Mouse (Mus musculus): ENCODE data around the gene Itih2. TPM values are rescaled to one million over a fixed set of nuclear protein-coding genes. Genes with fewer than 3 reads are reported as not detected.

The Itih2 gene
- polyA plus RNA-seq, 1 experiment, result not detected

DNA sequence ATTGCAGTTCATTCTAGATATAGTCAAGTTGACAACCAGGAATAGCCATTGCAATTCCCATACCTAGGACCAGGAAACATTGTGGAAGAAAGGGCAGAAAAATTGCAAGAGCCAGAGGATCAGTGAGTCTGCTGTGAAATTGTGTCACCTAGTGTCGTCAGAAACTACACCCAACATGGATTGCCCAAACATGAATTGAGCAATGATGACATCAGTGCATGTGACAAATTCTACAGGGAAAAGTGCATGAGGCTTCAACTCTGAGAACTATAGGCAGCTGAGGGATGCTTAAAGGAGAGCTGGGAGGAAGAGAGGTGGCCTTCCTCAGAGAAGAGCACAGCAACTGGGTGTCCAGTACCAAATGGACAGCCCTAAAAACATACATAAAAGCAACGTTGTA lies 6.1 kb upstream of the Itih2 start:
- TF ChIP-seq CTCF (IDR thresholded peaks at IDR 0.05; ENCODE audit: extremely low read depth, insufficient read length, insufficient replicate concordance, low read depth, low read length) (no peak), POLR2A (IDR thresholded peaks at IDR 0.05; ENCODE audit: low read depth, low read length) (no peak)
- H3K27ac ChIP-seq (ENCODE audit: insufficient read depth, low read depth, low read length), result no peak overlapping the region
- 71% methylated on average over 2 of the region's 2 CpGs for whole genome bisulfite sequencing

DNA sequence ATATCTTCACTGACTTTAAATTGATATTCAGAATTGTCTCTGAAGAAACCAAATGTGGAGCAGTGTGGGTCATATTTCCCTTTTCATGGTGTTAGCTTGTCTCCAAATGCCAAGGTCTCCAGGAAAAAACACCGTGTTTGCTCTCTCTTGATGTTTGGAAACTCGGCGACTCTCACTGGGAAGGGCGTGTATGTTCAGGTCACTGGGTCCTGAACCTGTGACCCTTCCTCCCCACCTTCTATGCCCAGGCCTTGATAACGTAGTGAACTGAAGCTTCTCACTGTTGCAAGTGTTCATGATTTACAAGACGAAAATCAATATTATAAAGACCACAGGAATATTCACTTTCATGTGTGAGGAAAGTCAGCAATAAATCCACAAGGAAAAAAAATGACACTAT lies 2.7 kb upstream of the Itih2 start:
- no peak for TF ChIP-seq CTCF (IDR thresholded peaks at IDR 0.05; ENCODE audit: extremely low read depth, insufficient read length, insufficient replicate concordance, low read depth, low read length)
- no peak for TF ChIP-seq POLR2A (IDR thresholded peaks at IDR 0.05; ENCODE audit: low read depth, low read length)
- Histone ChIP-seq H3K27me3 (ENCODE audit: control insufficient read depth, insufficient read depth, low read length) (no peaks in the 10 kb centered on the region), H3K4me1 (ENCODE audit: control insufficient read depth, insufficient read depth, insufficient read length, low read length) (no peaks in the 10 kb centered on the region), H3K4me3 (ENCODE audit: low read depth, low read length) (no peak overlapping the region), H3K27ac (ENCODE audit: insufficient read depth, low read depth, low read length) (no peak overlapping the region), H3K36me3 (ENCODE audit: control insufficient read depth, insufficient read depth, low read length) (no peaks in the 10 kb centered on the region)
- 43% methylated on average over 6 of the region's 6 CpGs for whole genome bisulfite sequencing

More for the DNA sequence above, 6.1 kb upstream of the Itih2 start:
- Histone ChIP-seq H3K27me3 (ENCODE audit: control insufficient read depth, insufficient read depth, low read length) (no peaks in the 10 kb centered on the region), H3K4me3 (ENCODE audit: low read depth, low read length) (no peak overlapping the region), H3K4me1 (ENCODE audit: control insufficient read depth, insufficient read depth, insufficient read length, low read length) (no peaks in the 10 kb centered on the region), H3K36me3 (ENCODE audit: control insufficient read depth, insufficient read depth, low read length) (no peaks in the 10 kb centered on the region)

DNA sequence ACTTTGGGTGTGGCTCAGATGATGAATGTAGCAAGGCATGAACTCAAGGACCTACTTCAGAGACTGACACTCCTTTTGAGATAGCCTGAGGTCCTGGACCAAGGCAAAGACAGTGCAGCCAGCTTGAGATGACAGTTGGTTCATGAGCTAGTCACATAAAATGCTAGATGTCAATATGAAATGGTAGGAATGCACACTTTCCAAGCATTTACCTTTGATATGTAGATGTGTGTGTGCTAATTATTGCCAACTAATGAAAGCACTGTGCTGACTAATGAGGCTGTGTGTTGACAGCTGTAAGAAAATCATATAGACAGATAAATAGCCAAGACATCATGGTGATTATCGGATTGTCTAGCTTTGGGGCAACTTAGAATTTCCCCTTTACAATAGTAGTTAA lies 932 bp upstream of the Itih2 start:
- Histone ChIP-seq H3K4me1 (ENCODE audit: control insufficient read depth, insufficient read depth, insufficient read length, low read length) (no peaks in the 10 kb centered on the region), H3K27ac (ENCODE audit: insufficient read depth, low read depth, low read length) (no peak overlapping the region), H3K27me3 (ENCODE audit: control insufficient read depth, insufficient read depth, low read length) (no peaks in the 10 kb centered on the region), H3K36me3 (ENCODE audit: control insufficient read depth, insufficient read depth, low read length) (no peaks in the 10 kb centered on the region), H3K4me3 (ENCODE audit: low read depth, low read length) (no peak overlapping the region)
- WGBS, result 88% methylated on average over 1 of the region's 1 CpGs
- TF ChIP-seq CTCF (IDR thresholded peaks at IDR 0.05; ENCODE audit: extremely low read depth, insufficient read length, insufficient replicate concordance, low read depth, low read length) (no peak), POLR2A (IDR thresholded peaks at IDR 0.05; ENCODE audit: low read depth, low read length) (no peak)

DNA sequence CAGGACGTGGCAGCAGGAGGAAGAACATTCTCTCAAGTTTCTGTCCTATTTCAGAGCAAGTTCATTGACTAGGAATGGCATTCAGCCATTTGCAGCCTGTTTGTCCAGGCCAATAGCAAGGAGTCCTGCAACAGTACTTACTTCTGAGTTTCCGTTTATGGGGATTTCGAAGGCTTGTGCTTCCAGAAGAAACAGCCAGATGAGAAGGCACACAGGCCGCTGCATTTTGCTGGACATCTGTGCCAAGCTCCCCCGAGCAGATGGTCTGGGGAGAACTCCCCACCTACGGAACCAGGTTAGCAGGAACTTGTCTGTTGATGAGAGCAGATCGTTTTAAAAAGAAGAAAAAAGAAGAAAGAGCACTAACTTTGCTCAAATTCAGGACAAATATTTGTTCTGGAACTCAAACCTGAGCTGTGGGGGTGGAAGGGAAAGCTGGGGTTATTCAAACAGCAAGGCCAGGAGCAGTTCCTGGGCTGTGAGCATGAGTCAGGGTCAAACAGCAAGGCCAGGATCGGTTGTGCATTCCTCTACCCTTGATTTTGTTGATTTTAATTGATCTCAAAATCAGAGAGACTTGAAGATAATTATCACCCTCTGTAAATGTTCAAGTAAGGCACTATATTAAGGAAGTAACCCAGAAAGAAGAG lies 730 bp downstream of the Itih2 start:
- no peaks in the 10 kb centered on the region for H3K27me3 ChIP-seq (ENCODE audit: control insufficient read depth, insufficient read depth, low read length)
- H3K4me3 ChIP-seq (ENCODE audit: low read depth, low read length), result no peak overlapping the region
- H3K36me3 ChIP-seq (ENCODE audit: control insufficient read depth, insufficient read depth, low read length), result no peaks in the 10 kb centered on the region
- H3K4me1 ChIP-seq (ENCODE audit: control insufficient read depth, insufficient read depth, insufficient read length, low read length), result no peaks in the 10 kb centered on the region
- 56% methylated on average over 8 of the region's 8 CpGs for WGBS
- no peak overlapping the region for H3K27ac ChIP-seq (ENCODE audit: insufficient read depth, low read depth, low read length)
- TF ChIP-seq POLR2A (IDR thresholded peaks at IDR 0.05; ENCODE audit: low read depth, low read length) (no peak), CTCF (IDR thresholded peaks at IDR 0.05; ENCODE audit: extremely low read depth, insufficient read length, insufficient replicate concordance, low read depth, low read length) (no peak)

DNA sequence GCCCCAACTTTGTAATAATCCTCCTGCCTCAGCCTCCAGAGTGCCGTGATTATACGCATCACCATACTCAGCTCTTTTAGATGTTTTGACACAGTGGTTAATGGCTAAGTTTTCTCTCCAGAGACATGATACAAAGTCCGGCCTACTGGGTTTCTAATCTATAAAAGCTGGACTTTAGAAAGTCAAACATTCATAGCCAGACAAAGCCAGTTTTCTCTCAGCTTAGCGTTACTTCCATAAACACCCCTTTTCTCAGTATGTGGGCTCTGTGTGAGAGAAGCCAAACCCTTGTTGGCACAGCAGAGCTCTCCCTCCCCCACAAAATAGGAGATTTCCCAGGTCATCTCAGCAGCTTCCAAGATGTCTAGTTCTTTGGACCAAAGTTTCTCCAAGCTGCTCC lies 2.6 kb downstream of the Itih2 start:
- no peaks in the 10 kb centered on the region for H3K27me3 ChIP-seq (ENCODE audit: control insufficient read depth, insufficient read depth, low read length)
- H3K36me3 ChIP-seq (ENCODE audit: control insufficient read depth, insufficient read depth, low read length), result no peaks in the 10 kb centered on the region
- no peak overlapping the region for H3K4me3 ChIP-seq (ENCODE audit: low read depth, low read length)
- no peak overlapping the region for H3K27ac ChIP-seq (ENCODE audit: insufficient read depth, low read depth, low read length)
- TF ChIP-seq POLR2A (IDR thresholded peaks at IDR 0.05; ENCODE audit: low read depth, low read length) (no peak), CTCF (IDR thresholded peaks at IDR 0.05; ENCODE audit: extremely low read depth, insufficient read length, insufficient replicate concordance, low read depth, low read length) (no peak)
- H3K4me1 ChIP-seq (ENCODE audit: control insufficient read depth, insufficient read depth, insufficient read length, low read length), result no peaks in the 10 kb centered on the region
- WGBS, result 37% methylated on average over 4 of the region's 4 CpGs

DNA sequence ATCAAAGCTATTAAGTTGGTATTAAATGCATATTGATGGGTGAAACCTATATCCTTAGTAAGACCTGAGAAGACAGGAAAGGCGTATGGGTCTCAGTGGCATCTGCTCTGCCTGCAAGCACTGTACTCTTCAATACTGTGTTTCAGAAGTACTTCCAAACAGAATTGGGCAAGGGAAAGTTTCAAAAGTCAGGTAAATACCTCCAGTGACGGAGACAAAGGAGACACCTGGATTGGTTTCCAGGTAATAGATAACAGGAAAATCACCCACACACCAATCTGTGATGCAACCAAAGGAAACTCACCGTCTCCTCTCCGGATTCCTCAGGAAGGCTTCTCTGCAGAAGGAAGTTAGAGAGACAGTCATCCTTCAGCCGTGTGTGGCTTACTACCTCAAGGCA lies 3.7 kb downstream of the Itih2 start:
- TF ChIP-seq POLR2A (IDR thresholded peaks at IDR 0.05; ENCODE audit: low read depth, low read length) (no peak), CTCF (IDR thresholded peaks at IDR 0.05; ENCODE audit: extremely low read depth, insufficient read length, insufficient replicate concordance, low read depth, low read length) (no peak)
- H3K27me3 ChIP-seq (ENCODE audit: control insufficient read depth, insufficient read depth, low read length), result no peaks in the 10 kb centered on the region
- H3K4me3 ChIP-seq (ENCODE audit: low read depth, low read length), result no peak overlapping the region
- no peak overlapping the region for H3K27ac ChIP-seq (ENCODE audit: insufficient read depth, low read depth, low read length)
- WGBS, result 85% methylated on average over 5 of the region's 5 CpGs
- no peaks in the 10 kb centered on the region for H3K36me3 ChIP-seq (ENCODE audit: control insufficient read depth, insufficient read depth, low read length)
- no peaks in the 10 kb centered on the region for H3K4me1 ChIP-seq (ENCODE audit: control insufficient read depth, insufficient read depth, insufficient read length, low read length)

DNA sequence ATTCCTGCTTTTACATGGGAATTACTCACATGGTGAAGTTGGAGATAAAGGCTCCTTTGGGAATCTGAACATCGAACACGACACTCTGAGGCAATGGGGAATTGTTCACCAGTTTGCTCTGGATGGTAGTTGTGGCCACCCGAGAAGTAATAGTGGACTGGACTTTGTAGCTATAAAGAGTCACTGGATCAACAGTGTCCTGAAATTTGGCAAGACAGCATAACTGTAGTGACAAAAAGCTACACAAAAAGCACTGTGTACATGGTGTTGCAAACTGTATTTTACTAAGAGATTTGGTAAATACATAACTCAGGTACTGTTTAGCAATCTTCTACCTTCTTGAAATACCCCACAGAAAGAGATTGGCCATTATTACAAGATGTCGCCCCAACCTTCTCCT lies 5.1 kb downstream of the Itih2 start:
- Histone ChIP-seq H3K36me3 (ENCODE audit: control insufficient read depth, insufficient read depth, low read length) (no peaks in the 10 kb centered on the region), H3K27ac (ENCODE audit: insufficient read depth, low read depth, low read length) (no peak overlapping the region), H3K4me1 (ENCODE audit: control insufficient read depth, insufficient read depth, insufficient read length, low read length) (no peaks in the 10 kb centered on the region), H3K4me3 (ENCODE audit: low read depth, low read length) (no peak overlapping the region), H3K27me3 (ENCODE audit: control insufficient read depth, insufficient read depth, low read length) (no peaks in the 10 kb centered on the region)
- no peak for TF ChIP-seq CTCF (IDR thresholded peaks at IDR 0.05; ENCODE audit: extremely low read depth, insufficient read length, insufficient replicate concordance, low read depth, low read length)
- TF ChIP-seq POLR2A (IDR thresholded peaks at IDR 0.05; ENCODE audit: low read depth, low read length), result no peak
- WGBS, result 70% methylated on average over 4 of the region's 4 CpGs
